Mouse (Mus musculus) small intestine, adult 2 months (tissue): Measurements from ENCODE around the gene Ggt5.

Experiments
- CTCF ChIP-seq: fragments of 200-500 bp; IDR thresholded peaks from 2 replicates; pipeline ENCODE4 v1.5.1; 2012; ENCODE audit warnings: low read depth, mild to moderate bottlenecking, control low read depth, inconsistent platforms, low read length, moderate library complexity, mixed read lengths; ENCODE audit not compliant: insufficient replicate concordance, insufficient read length; ENCODE audit errors: extremely low read depth
- POLR2A ChIP-seq: fragments of 200-500 bp; IDR thresholded peaks from 2 replicates; pipeline ENCODE4 v1.6.1; 2012; ENCODE audit warnings: low read depth, mild to moderate bottlenecking, control low read depth, inconsistent platforms, low read length, moderate library complexity

GRCm38 (mm10) chr10:75642891-75643290 is 53.8 kb downstream of the Ggt5 start:
- TF ChIP-seq CTCF (no peak), POLR2A (no peak)
